Mouse (Mus musculus) midbrain, embryonic 11.5 days (tissue): Measurements from ENCODE around the gene Limk2. TPM values are rescaled to one million over a fixed set of nuclear protein-coding genes. Genes with fewer than 3 reads are reported as not detected.

Experiments
- ATAC-seq: fragments of 200-750 bp; cut with Nextera tagmentation; 2 replicates; pipeline ENCODE4 v1.8.0; 2017; ENCODE audit warnings: moderate TSS enrichment, moderate library complexity; ENCODE audit not compliant: low FRiP score
- DNase-seq: peaks from one replicate; pipeline ENCODE4 v3.0.0; 2015; ENCODE audit warnings: low spot score; ENCODE audit errors: missing footprints
- H3K27ac ChIP-seq: fragments of 300-500 bp; sonication (generic); 2 replicates; pipeline ENCODE4 v1.5.1; 2014; ENCODE audit warnings: low read depth, low read length
- H3K27me3 ChIP-seq: fragments of 300-500 bp; sonication (generic); 2 replicates; pipeline ENCODE4 v1.6.1; 2014; ENCODE audit warnings: mild to moderate bottlenecking, low read length, moderate library complexity, mixed read lengths; ENCODE audit not compliant: control insufficient read depth, insufficient read depth
- H3K36me3 ChIP-seq: fragments of 300-500 bp; sonication (generic); 2 replicates; pipeline ENCODE4 v1.6.1; 2014; ENCODE audit warnings: mild to moderate bottlenecking, low read length, moderate library complexity, mixed read lengths; ENCODE audit not compliant: control insufficient read depth, insufficient read depth
- H3K4me1 ChIP-seq: fragments of 300-500 bp; sonication (generic); 2 replicates; pipeline ENCODE4 v1.6.1; 2014; ENCODE audit warnings: low read length; ENCODE audit not compliant: control insufficient read depth, insufficient read depth
- H3K4me2 ChIP-seq: fragments of 300-500 bp; sonication (generic); 2 replicates; pipeline ENCODE4 v1.6.1; 2014; ENCODE audit warnings: mild to moderate bottlenecking, moderate library complexity
- H3K4me3 ChIP-seq: fragments of 300-500 bp; sonication (generic); 2 replicates; pipeline ENCODE4 v1.5.1; 2014; ENCODE audit warnings: low read depth, low read length
- H3K9ac ChIP-seq: fragments of 300-500 bp; sonication (generic); 2 replicates; pipeline ENCODE4 v1.6.1; 2014; ENCODE audit warnings: low read length
- H3K9me3 ChIP-seq: fragments of 300-500 bp; sonication (generic); 2 replicates; pipeline ENCODE4 v1.6.1; 2016; ENCODE audit warnings: low read length; ENCODE audit not compliant: control insufficient read depth
- WGBS: fragments of 180-500 bp; shearing (Covaris S2); extraction: QIAGEN DNeasy Blood & Tissue Kit; methylation state at CpG from one replicate; pipeline ENCODE4 v1.1.7; 2014; 5-methylcytosine and 5-hydroxymethylcytosine counted together
- polyA plus RNA-seq: library from polyadenylated mRNA; unstranded; fragments of >200 nt; fragmentation: Nextera tagmentation; extraction: Ambion mirVana; gene quantifications from 2 replicates; pipeline ENCODE4 v1.2.1, GENCODE M21; 2014

Limk2 gene
- polyA plus RNA-seq, 1 experiment from 2014 or later = 63.4 TPM

DNA sequence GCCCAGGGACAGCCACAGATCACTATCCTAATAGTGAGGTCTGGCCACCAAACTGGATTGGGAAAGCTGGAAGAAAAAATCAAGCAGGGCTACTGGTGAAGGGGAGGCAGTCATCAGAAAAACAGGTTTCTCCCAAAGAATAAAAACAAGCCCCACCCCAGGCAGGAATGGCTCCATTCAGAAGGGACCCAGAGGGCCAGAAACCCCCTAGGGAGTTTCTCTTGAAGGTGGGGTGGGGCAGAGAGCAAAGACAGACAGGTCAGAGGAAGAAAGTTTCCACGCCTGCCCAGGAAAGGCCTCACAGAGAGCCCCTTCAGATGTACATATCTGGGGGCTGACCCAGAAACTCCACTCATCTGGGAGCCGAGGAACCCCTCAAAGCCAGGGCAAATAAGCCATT, 38.8 kb downstream of the Limk2 start:
- no peak overlapping the region for H3K27ac ChIP-seq
- peak overlapping the region; percentile 88 for H3K4me2 ChIP-seq
- H3K9ac ChIP-seq = peak overlapping the region; percentile 73
- ATAC-seq (no peak), DNase-seq (no peak)
- H3K36me3 ChIP-seq = no peaks in the 10 kb centered on the region
- no peaks in the 10 kb centered on the region for H3K9me3 ChIP-seq
- 71% methylated on average over 2 of the region's 2 CpGs for WGBS
- peaks cover 30% of the 10 kb centered on the region for H3K4me1 ChIP-seq
- no peaks in the 10 kb centered on the region for H3K27me3 ChIP-seq
- peak overlapping the region; percentile 57 for H3K4me3 ChIP-seq

DNA sequence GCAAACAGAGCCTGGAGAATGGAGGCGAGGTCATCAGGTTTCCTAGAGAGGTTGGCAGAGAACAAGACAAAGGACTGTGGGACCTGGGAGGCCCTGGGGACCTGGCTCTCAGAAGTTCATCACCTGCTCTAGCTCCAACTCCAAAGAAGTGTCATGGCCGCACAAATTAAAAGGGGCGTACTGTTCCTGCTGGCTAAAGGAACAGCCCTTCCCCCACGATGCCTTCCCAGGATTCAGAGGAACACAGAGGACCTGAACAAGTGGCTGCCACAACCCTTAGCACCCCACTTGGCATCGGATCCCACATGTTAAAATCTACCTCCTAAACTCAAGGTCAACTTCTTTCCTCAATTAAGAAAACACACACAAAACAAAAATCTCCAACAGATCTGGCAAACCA, 39.5 kb downstream of the Limk2 start:
- Histone ChIP-seq H3K4me2 (peak overlapping the region; percentile 88; the same call in 1 of the 2 replicates), H3K4me3 (no peak overlapping the region), H3K4me1 (peaks cover 28% of the 10 kb centered on the region), H3K27ac (no peak overlapping the region), H3K36me3 (no peaks in the 10 kb centered on the region), H3K9me3 (no peaks in the 10 kb centered on the region), H3K9ac (0 out of 2 replicates have a peak overlapping the region, but pooled peaks have one; percentile 17), H3K27me3 (no peaks in the 10 kb centered on the region)
- no peak for DNase-seq
- ATAC-seq = no peak
- 65% methylated on average over 5 of the region's 5 CpGs for WGBS

DNA sequence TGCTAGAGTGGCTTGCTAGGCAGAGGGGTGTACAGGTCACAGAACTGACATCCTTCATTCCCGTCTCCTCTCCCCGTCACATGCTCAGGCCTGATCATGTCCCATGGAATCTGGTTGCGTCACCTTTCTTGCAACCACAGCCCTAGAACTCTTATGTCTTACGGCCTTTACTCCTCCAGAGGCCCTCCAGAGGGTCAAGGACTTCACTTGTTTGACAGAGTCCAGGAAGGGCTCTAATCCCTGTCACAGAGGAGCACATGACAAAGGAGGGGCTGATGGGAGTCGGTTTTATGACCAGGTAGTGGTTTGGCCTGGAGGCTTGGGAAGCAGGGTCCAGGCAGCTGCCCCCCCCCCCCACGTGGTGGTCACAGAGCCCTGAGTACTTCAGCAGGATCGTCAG, 40.0 kb downstream of the Limk2 start:
- H3K9ac ChIP-seq = 0 out of 2 replicates have a peak overlapping the region, but pooled peaks have one; percentile 17
- H3K4me3 ChIP-seq = no peak overlapping the region
- no peak for ATAC-seq
- H3K27me3 ChIP-seq = no peaks in the 10 kb centered on the region
- peaks cover 25% of the 10 kb centered on the region for H3K4me1 ChIP-seq
- H3K36me3 ChIP-seq = no peaks in the 10 kb centered on the region
- no peak for DNase-seq
- 59% methylated on average over 7 of the region's 7 CpGs for WGBS
- no peak overlapping the region for H3K27ac ChIP-seq
- peak overlapping the region; percentile 88; the same call in 1 of the 2 replicates for H3K4me2 ChIP-seq
- H3K9me3 ChIP-seq = no peaks in the 10 kb centered on the region

DNA sequence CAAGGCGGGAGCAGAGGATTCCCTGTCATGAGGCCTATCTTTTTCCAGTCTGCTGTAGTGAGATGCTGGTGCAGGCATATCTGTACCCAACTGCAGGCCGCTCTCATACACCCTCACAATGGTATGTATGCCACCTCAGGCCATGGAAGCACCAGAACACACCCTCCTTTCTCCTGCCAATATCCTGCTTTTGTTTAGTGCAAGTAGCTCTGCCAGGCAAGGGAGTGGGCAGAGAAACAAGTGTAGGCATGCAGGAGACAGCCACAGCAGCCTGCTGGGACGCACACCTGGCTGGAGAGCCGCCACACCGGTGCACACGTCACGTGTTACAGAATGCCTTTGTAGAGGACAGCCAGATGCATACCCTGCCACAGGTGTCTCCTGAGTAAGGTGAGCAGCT, 42.6 kb downstream of the Limk2 start:
- Histone ChIP-seq H3K36me3 (no peaks in the 10 kb centered on the region), H3K27ac (no peak overlapping the region), H3K4me3 (no peak overlapping the region), H3K9ac (no peak overlapping the region), H3K27me3 (no peaks in the 10 kb centered on the region), H3K4me1 (peaks cover 13% of the 10 kb centered on the region), H3K9me3 (no peaks in the 10 kb centered on the region), H3K4me2 (no peak overlapping the region)
- WGBS = 88% methylated on average over 7 of the region's 7 CpGs
- DNase-seq (no peak), ATAC-seq (no peak)

DNA sequence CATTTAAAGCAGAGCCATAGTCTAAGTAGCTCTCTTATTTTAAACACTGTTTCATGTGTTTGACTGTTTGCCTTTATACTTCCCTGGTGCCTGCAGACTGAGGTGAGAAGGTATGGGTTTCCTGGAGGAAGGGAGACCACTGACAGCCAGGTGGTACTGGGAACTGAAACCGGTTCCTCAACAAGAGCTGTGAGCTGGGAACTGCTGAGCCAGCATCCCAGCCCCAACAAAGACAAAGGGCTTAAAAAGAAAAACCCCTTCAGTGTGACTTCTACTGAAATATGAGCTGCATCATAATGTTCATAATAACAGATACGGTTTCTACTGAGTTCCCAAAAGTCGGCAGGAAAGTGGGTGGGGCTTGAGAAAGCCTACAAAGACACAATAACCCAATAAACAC, 46.1 kb downstream of the Limk2 start:
- H3K9ac ChIP-seq = no peak overlapping the region
- WGBS = 89% methylated on average over 3 of the region's 3 CpGs
- ATAC-seq (no peak), DNase-seq (no peak)
- no peaks in the 10 kb centered on the region for H3K9me3 ChIP-seq
- H3K27ac ChIP-seq = no peak overlapping the region
- no peak overlapping the region for H3K4me3 ChIP-seq
- H3K36me3 ChIP-seq = no peaks in the 10 kb centered on the region; the same call in 1 of the 2 replicates
- H3K4me1 ChIP-seq = no peaks in the 10 kb centered on the region
- no peak overlapping the region for H3K4me2 ChIP-seq
- H3K27me3 ChIP-seq = no peaks in the 10 kb centered on the region

DNA sequence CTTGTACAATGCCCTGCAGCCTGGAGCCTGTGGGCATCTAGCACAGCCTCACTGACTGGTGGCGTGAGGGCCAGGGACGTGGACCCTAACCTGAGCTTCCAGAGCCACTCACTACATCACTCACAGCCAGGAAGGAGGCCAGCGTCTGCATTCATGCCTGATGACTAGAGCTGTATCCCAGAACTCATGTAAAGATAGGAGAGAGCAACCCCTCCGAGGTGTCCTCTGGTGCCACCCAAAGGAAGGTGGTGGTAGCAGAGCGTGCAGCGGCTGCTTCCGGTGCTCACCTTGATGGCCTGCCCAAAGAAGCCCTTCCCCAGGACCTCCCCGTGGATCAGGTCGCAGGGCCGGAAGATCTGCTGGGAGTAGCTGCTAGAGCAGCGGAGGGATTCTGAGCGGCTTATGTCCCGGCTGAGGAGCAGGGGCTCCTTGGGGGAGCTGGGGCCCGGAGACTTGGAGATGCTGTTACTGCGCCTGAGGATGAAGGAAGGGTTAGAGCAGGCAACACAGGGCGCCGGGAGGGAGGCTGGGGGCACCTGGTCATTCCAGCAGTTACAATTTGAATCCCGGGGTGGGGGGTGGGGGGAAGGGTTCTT, 55.9 kb downstream of the Limk2 start:
- no peak overlapping the region for H3K4me3 ChIP-seq
- peak; percentile 82 for DNase-seq
- 45% methylated on average over 18 of the region's 18 CpGs for WGBS
- no peaks in the 10 kb centered on the region for H3K9me3 ChIP-seq
- H3K4me2 ChIP-seq = no peak overlapping the region
- H3K36me3 ChIP-seq = peaks cover 14% of the 10 kb centered on the region
- no peak overlapping the region for H3K27ac ChIP-seq
- H3K27me3 ChIP-seq = no peaks in the 10 kb centered on the region
- peak; percentile 8; the same call in 1 of the 2 replicates for ATAC-seq
- 0 out of 2 replicates have a peak, but pooled peaks cover 2% of the 10 kb centered on the region for H3K4me1 ChIP-seq
- no peak overlapping the region for H3K9ac ChIP-seq

DNA sequence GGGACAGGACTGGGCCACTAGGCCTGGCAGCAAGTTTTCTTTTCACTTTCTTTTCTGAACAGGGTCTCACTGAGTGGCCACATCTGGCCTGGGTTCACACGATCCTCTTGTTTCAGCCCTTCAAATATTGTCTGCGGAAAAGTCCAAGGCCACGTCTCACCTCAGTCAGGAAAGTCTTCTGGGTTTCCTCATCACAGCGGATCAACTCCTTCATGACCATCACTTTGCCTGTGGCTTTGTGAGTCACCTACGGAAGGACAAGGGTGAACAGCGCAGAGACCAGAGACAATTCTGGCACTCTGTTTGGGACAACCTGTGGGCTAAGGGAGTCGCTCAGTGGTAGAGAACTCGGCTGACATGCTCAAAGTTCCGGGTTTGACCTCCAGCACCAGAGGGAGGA, 56.9 kb downstream of the Limk2 start:
- DNase-seq (no peak), ATAC-seq (no peak)
- H3K9ac ChIP-seq = no peak overlapping the region
- H3K9me3 ChIP-seq = no peaks in the 10 kb centered on the region
- WGBS = 93% methylated on average over 9 of the region's 9 CpGs
- H3K27ac ChIP-seq = no peak overlapping the region
- peaks cover 11% of the 10 kb centered on the region; the same call in 1 of the 2 replicates for H3K36me3 ChIP-seq
- no peak overlapping the region for H3K4me2 ChIP-seq
- H3K4me1 ChIP-seq = peaks cover 2% of the 10 kb centered on the region; the same call in 1 of the 2 replicates
- H3K4me3 ChIP-seq = no peak overlapping the region
- H3K27me3 ChIP-seq = no peaks in the 10 kb centered on the region

DNA sequence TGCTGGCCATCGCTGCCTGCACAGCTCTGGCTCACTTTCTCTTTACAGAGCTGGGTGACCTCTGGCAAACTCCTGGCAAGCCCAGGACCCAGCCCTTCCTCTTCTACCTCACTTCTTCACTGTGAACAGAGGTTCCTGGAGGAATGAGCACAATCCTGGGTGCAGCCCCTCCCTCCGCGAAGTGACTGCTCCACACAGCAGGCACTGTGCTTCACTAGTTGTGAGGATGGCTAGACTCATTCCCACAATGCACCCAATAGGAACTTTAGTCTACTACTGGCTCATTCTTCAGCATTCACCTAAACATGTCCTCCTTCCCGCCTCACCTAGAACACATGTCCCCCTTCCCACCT, 59.7 kb downstream of the Limk2 start:
- H3K4me3 ChIP-seq = no peak overlapping the region
- no peak overlapping the region for H3K27ac ChIP-seq
- no peak for DNase-seq
- no peaks in the 10 kb centered on the region for H3K27me3 ChIP-seq
- no peaks in the 10 kb centered on the region for H3K9me3 ChIP-seq
- peaks cover 2% of the 10 kb centered on the region; the same call in 1 of the 2 replicates for H3K4me1 ChIP-seq
- ATAC-seq = no peak
- no peak overlapping the region for H3K4me2 ChIP-seq
- 87% methylated on average over 4 of the region's 4 CpGs for WGBS
- no peak overlapping the region for H3K9ac ChIP-seq
- peaks cover 11% of the 10 kb centered on the region for H3K36me3 ChIP-seq

DNA sequence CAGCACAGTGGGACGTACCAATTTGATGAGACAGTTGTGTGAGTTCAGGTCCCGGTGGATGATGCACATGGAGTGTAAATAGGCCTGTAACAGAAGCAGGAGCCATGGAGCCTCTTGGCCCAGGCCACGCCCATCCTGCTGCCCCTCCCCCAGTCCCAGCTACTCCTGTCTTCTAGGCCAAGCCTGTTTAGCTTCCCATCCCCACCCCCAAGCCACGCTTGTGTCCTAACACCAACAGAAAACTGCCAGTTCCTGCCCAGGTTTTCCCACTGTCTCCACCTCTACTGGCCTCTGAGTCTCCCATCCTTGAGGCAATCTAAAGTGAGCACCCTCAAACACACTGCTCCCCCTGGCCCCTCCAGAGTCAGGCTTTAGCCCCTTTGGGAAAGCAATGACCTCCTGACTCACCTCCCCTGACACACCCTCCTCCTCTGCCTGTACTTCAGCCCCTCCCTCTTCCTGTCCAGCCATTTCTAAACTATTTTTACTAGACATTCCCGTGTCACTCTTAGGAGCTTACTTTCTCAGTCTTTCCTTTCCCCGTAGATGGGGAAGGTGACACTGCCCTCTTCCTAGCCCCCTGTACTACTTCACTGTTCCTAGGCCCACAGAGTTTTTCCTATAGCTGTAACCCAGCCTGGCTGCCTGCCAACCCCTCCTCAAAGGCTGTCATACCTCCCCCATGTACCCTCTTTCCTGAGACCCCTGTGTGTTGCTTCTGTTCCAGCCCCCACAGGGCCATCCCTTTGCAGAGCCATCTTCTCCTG, 60.2 kb downstream of the Limk2 start:
- Histone ChIP-seq H3K4me3 (no peak overlapping the region), H3K27me3 (no peaks in the 10 kb centered on the region), H3K9me3 (no peaks in the 10 kb centered on the region), H3K27ac (no peak overlapping the region), H3K9ac (no peak overlapping the region), H3K4me1 (peaks cover 2% of the 10 kb centered on the region; the same call in 1 of the 2 replicates), H3K4me2 (no peak overlapping the region), H3K36me3 (peaks cover 11% of the 10 kb centered on the region)
- DNase-seq (peak; percentile 76), ATAC-seq (peak; percentile 51)
- 47% methylated on average over 6 of the region's 6 CpGs for WGBS
